Mouse (Mus musculus) C2C12 (cell line): Measurements from ENCODE around the gene Ttc7. TPM values are rescaled to one million over a fixed set of nuclear protein-coding genes. Genes with fewer than 3 reads are reported as not detected.

Experiments
- H3K27me3 ChIP-seq: one replicate; pipeline ENCODE4 v1.6.1; 2011; ENCODE audit not compliant: control insufficient read depth, insufficient read depth, insufficient read length
- H3K36me3 ChIP-seq: one replicate; pipeline ENCODE4 v1.6.1; 2011; ENCODE audit not compliant: control insufficient read depth, insufficient read depth
- H3K4me3 ChIP-seq: one replicate; pipeline ENCODE4 v1.5.1; 2011; ENCODE audit warnings: mild to moderate bottlenecking, control low read depth; ENCODE audit not compliant: poor library complexity, insufficient read depth, severe bottlenecking
- H3K79me2 ChIP-seq: one replicate; pipeline ENCODE4 v1.6.1; 2011; ENCODE audit not compliant: control insufficient read depth, insufficient read depth
- H3K79me3 ChIP-seq: one replicate; pipeline ENCODE4 v1.6.1; 2011; ENCODE audit warnings: low read depth, control low read depth
- H3ac ChIP-seq: one replicate; pipeline ENCODE3; 2011; ENCODE audit warnings: low read depth; ENCODE audit not compliant: control insufficient read depth, insufficient read length
- CEBPB ChIP-seq: IDR thresholded peaks from one replicate; pipeline ENCODE4 v1.6.1; 2011; ENCODE audit warnings: low read depth, mild to moderate bottlenecking, control low read depth, moderate library complexity
- CTCF ChIP-seq: IDR thresholded peaks from one replicate; pipeline ENCODE4 v1.5.1; 2011; ENCODE audit not compliant: control insufficient read depth, insufficient read depth, insufficient read length
- FOSL1 ChIP-seq: IDR thresholded peaks from one replicate; pipeline ENCODE4 v1.8.0; 2011; ENCODE audit warnings: mild to moderate bottlenecking, low read length; ENCODE audit not compliant: poor library complexity, insufficient read depth, severe bottlenecking
- MAX ChIP-seq: IDR thresholded peaks from one replicate; pipeline ENCODE4 v1.6.1; 2011; ENCODE audit warnings: mild to moderate bottlenecking, control low read depth
- MYOD1 ChIP-seq: IDR thresholded peaks from one replicate; pipeline ENCODE4 v1.6.1; 2011; ENCODE audit warnings: low read depth; ENCODE audit not compliant: control insufficient read depth, insufficient read length
- MYOG ChIP-seq: IDR thresholded peaks from one replicate; pipeline ENCODE4 v1.6.1; 2011; ENCODE audit not compliant: control insufficient read depth, insufficient read length; ENCODE audit errors: extremely low read depth
- USF1 ChIP-seq: IDR thresholded peaks from one replicate; pipeline ENCODE4 v1.6.1; 2011; ENCODE audit warnings: low read depth, mild to moderate bottlenecking, control low read depth, moderate library complexity
- polyA plus RNA-seq: library from polyadenylated mRNA; unstranded; fragments of >200 nt; fragmentation: generic; extraction: Trizol; gene quantifications from one replicate; pipeline ENCODE4 v1.2.1, GENCODE M21; 2012; ENCODE audit warnings: missing spikeins

Gene Ttc7
- polyA plus RNA-seq, 1 experiment: 9.8 TPM

DNA sequence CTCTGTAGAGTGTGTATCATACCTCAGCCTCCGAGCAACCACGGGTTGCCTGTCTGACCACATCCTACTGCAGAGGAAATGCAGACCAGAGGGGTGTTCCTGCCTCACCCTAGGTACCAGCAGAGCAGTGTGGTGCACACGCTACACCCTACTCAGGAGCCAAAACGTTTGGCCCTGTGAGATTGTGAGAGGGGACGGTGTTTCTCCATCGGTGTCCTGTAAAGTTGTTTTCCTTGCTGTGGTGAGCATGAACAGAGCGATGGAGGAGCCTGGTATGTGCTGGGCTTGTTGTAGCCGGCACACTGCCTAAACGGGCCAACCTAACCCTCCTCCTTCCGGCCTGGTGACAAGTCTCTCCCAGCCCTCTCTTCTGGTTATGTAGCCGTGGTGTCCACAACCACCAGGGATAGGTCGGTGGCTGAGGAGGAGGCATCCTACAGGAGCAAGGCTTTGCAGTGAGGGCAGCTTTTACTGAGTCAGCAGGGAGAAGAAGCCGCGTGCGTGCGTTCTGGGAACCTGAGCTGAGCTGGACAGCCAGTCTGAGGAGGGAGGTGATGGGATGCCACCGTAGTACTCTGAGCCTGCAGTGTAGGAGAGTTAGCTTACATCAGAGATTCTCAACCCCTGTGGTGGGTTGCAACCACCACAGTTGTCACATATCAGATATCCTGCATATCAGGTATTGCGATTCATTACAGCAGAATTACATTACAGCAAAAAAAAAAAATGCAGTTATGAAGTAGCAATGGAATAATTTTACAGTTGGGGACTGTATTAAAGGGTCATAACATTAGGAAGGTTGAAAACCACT is 62.0 kb downstream of the Ttc7 start:
- Histone ChIP-seq H3K4me3 (no peak overlapping the region), H3K36me3 (peaks cover 5% of the 10 kb centered on the region), H3K27me3 (no peaks in the 10 kb centered on the region), H3ac (no peak overlapping the region), H3K79me2 (no peaks in the 10 kb centered on the region), H3K79me3 (no peaks in the 10 kb centered on the region)
- no peak for TF ChIP-seq MAX
- no peak for TF ChIP-seq CEBPB
- TF ChIP-seq MYOD1: no peak

DNA sequence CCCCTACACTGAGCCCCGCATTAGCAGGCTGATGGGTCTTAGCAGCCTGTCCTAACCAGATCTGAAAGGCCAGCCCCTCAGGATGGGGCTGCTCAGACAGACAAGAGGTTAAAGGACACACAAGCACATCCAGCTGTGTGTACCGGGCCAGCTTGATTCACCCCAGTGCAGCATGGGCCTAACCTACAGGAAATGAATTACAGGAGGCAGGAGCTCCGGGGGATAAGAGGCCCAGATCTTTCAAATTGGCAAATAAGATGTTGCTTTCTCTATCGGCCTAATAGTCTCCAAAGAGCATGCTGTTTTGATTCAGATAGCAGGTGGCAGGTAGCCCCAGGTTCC is 62.5 kb downstream of the Ttc7 start:
- no peaks in the 10 kb centered on the region for H3K79me3 ChIP-seq
- no peak overlapping the region for H3ac ChIP-seq
- H3K36me3 ChIP-seq: peaks cover 5% of the 10 kb centered on the region
- H3K4me3 ChIP-seq: no peak overlapping the region
- no peaks in the 10 kb centered on the region for H3K27me3 ChIP-seq
- TF ChIP-seq FOSL1: no peak
- TF ChIP-seq CEBPB: no peak
- TF ChIP-seq MYOD1: no peak
- TF ChIP-seq MYOG: no peak
- no peak for TF ChIP-seq CTCF
- TF ChIP-seq USF1: no peak
- TF ChIP-seq MAX: no peak
- H3K79me2 ChIP-seq: no peaks in the 10 kb centered on the region

DNA sequence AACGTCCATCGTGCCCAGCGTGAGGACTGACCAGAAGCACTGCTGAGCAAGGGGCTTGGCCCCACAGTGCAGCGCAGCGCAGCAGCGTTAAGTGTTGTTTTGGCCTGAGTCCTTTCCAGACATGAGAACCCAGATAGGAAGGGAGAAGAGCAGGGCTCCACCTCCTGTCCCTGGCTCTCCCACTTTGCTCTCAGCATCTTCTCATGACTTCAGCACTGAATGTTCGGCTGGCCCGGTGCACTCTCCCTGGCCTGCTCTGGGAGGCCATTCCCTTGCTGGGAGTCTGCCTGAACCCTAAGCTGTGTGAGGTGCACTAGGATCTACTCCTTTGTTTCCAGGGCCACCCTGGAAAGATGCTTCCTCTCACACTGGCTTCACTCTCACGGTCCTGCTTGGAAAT is 65.7 kb downstream of the Ttc7 start:
- Histone ChIP-seq H3K27me3 (no peaks in the 10 kb centered on the region), H3K4me3 (no peak overlapping the region), H3K79me3 (no peaks in the 10 kb centered on the region), H3K79me2 (no peaks in the 10 kb centered on the region), H3ac (no peak overlapping the region), H3K36me3 (no peaks in the 10 kb centered on the region)
- no peak for TF ChIP-seq CEBPB
- TF ChIP-seq MYOG: no peak
- TF ChIP-seq MYOD1: no peak
- TF ChIP-seq FOSL1: no peak
- TF ChIP-seq MAX: no peak
- no peak for TF ChIP-seq USF1
- no peak for TF ChIP-seq CTCF

GRCm38 (mm10) chr17:87349069-87349468 is 66.4 kb downstream of the Ttc7 start:
- no peak overlapping the region for H3K4me3 ChIP-seq
- H3ac ChIP-seq: no peak overlapping the region
- no peaks in the 10 kb centered on the region for H3K79me3 ChIP-seq
- H3K36me3 ChIP-seq: no peaks in the 10 kb centered on the region
- H3K27me3 ChIP-seq: no peaks in the 10 kb centered on the region
- no peak for TF ChIP-seq MYOD1
- TF ChIP-seq FOSL1: no peak
- no peak for TF ChIP-seq MAX
- TF ChIP-seq CEBPB: no peak
- no peak for TF ChIP-seq CTCF
- no peak for TF ChIP-seq USF1
- TF ChIP-seq MYOG: no peak
- no peaks in the 10 kb centered on the region for H3K79me2 ChIP-seq

GRCm38 (mm10) chr17:87349575-87349974 is 66.9 kb downstream of the Ttc7 start:
- TF ChIP-seq MYOG: no peak
- no peak for TF ChIP-seq CTCF
- no peak for TF ChIP-seq FOSL1
- TF ChIP-seq MYOD1: no peak
- TF ChIP-seq CEBPB: no peak
- no peak for TF ChIP-seq MAX
- no peak for TF ChIP-seq USF1
- H3K27me3 ChIP-seq: no peaks in the 10 kb centered on the region
- H3ac ChIP-seq: no peak overlapping the region
- no peak overlapping the region for H3K4me3 ChIP-seq
- H3K79me2 ChIP-seq: no peaks in the 10 kb centered on the region
- no peaks in the 10 kb centered on the region for H3K79me3 ChIP-seq
- no peaks in the 10 kb centered on the region for H3K36me3 ChIP-seq
